Mouse (Mus musculus) right cerebral cortex, postnatal 4 days (tissue): ENCODE measurements at regions not wholly inside any gene's neighbourhood (a gene's known extent, or its start where the extent isn't known, plus 50 kb on each side); places are given as distances from the start of the nearest gene placed in this dataset.

Source experiments
- DNase-seq: peaks from one replicate; pipeline ENCODE4 v3.0.0-alpha.2; 2022

- DNase-seq = no peak
Observed at GRCm38 (mm10) chr6:100973366-100974090, 140.1 kb downstream of the Ppp4r2 start.

GRCm38 (mm10) chr6:100974716-100975115 is 141.3 kb downstream of the Ppp4r2 start:
- no peak for DNase-seq

- DNase-seq = no peak
Observed at GRCm38 (mm10) chr6:100975835-100976234, 142.4 kb downstream of the Ppp4r2 start.

- DNase-seq = no peak
Observed at GRCm38 (mm10) chr6:100977201-100977691, 143.8 kb downstream of the Ppp4r2 start.

- no peak for DNase-seq
Observed at GRCm38 (mm10) chr6:100978113-100978512, 144.7 kb downstream of the Ppp4r2 start.

- DNase-seq = no peak
Observed at GRCm38 (mm10) chr6:100978727-100979460, 145.5 kb downstream of the Ppp4r2 start.

GRCm38 (mm10) chr6:100980156-100980555 is 146.7 kb downstream of the Ppp4r2 start:
- DNase-seq = no peak

GRCm38 (mm10) chr6:100984861-100985260 is 151.4 kb downstream of the Ppp4r2 start:
- DNase-seq = no peak

GRCm38 (mm10) chr6:100985334-100985937 is 152.0 kb downstream of the Ppp4r2 start:
- DNase-seq = no peak

- DNase-seq = no peak
Observed at GRCm38 (mm10) chr6:100988521-100988920, 155.1 kb downstream of the Ppp4r2 start.

- DNase-seq = no peak
Observed at GRCm38 (mm10) chr6:100993421-100993820, 160.0 kb downstream of the Ppp4r2 start.

GRCm38 (mm10) chr6:100995874-100996560 is 162.6 kb downstream of the Ppp4r2 start:
- no peak for DNase-seq

GRCm38 (mm10) chr6:100998285-100998684 is 164.9 kb downstream of the Ppp4r2 start:
- DNase-seq = no peak

GRCm38 (mm10) chr6:101003901-101004300 is 170.5 kb downstream of the Ppp4r2 start:
- DNase-seq = no peak

- DNase-seq = no peak
Observed at GRCm38 (mm10) chr6:101021650-101022049, 188.2 kb downstream of the Ppp4r2 start.

- DNase-seq = no peak
Observed at GRCm38 (mm10) chr6:101025816-101026215, 192.4 kb downstream of the Ppp4r2 start.

GRCm38 (mm10) chr6:101027462-101027861 is 194.0 kb downstream of the Ppp4r2 start:
- DNase-seq = no peak

- no peak for DNase-seq
Observed at GRCm38 (mm10) chr6:101029436-101029835, 196.0 kb downstream of the Ppp4r2 start.

- DNase-seq = no peak
Observed at GRCm38 (mm10) chr6:101030451-101031125, 197.2 kb downstream of the Ppp4r2 start.

GRCm38 (mm10) chr6:101046755-101047154 is 213.3 kb downstream of the Ppp4r2 start:
- no peak for DNase-seq

- no peak for DNase-seq
Observed at GRCm38 (mm10) chr6:101047195-101047594, 213.8 kb downstream of the Ppp4r2 start.

- no peak for DNase-seq
Observed at GRCm38 (mm10) chr6:101048431-101048830, 215.0 kb downstream of the Ppp4r2 start.
